Mouse (Mus musculus): ENCODE data around the gene Gm19684. TPM values are rescaled to one million over a fixed set of nuclear protein-coding genes. Genes with fewer than 3 reads are reported as not detected.
"Not testable (repeated sequence)": the region's sequence is repeated elsewhere in the genome, so short reads cannot be mapped to it uniquely, and the experiment has no call there.

Gm19684 gene
- polyA plus RNA-seq, 1 experiment from 2014 or later: not detected

GRCm38 (mm10) chr17:36135421-36136231, 14.1 kb downstream of the Gm19684 start:
- not testable (repeated sequence) for H3K9ac ChIP-seq; H3K9me3 ChIP-seq (replicated peaks); ATAC-seq (ENCODE audit: insufficient number of reproducible peaks, low FRiP score, low TSS enrichment, low read depth); H3K4me2 ChIP-seq (replicated peaks); H3K4me3 ChIP-seq (replicated peaks); H3K27ac ChIP-seq (replicated peaks); H3K36me3 ChIP-seq; H3K4me1 ChIP-seq
- peaks cover 19% of the 10 kb centered on the region for H3K27me3 ChIP-seq

DNA sequence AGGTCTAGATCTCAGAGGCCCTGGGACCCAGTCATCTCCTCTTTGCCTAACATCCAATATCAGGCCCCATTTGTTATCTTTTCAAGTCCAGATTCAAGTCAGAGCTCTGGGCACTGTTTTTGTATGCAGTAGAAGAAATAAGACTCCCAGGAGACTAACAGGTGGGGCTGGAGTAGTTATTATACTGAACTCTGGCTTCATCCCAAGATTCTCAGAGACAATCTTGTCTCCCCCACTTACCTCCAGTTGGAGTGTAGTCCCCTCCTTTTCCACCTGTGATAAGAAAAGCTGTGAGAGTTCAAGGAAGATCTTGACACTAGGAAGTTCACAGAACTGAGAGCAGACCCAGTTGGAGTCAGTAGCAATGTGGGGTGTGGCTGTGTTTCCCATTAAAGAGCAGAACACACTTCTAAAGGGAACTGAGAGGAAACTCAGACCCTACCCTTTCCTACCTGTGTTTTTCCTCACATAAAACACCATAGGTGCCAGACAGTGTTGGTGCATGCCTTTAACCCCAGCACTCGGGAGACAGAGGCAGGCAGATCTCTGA, 14.9 kb downstream of the Gm19684 start:
- not testable (repeated sequence) for H3K4me3 ChIP-seq (replicated peaks); H3K4me1 ChIP-seq; H3K9ac ChIP-seq; H3K27ac ChIP-seq (replicated peaks); H3K9me3 ChIP-seq (replicated peaks); H3K36me3 ChIP-seq; H3K4me2 ChIP-seq (replicated peaks); ATAC-seq (ENCODE audit: insufficient number of reproducible peaks, low FRiP score, low TSS enrichment, low read depth)
- WGBS: 76% methylated on average over 1 of the region's 1 CpGs
- peaks cover 19% of the 10 kb centered on the region for H3K27me3 ChIP-seq

- no peaks in the 10 kb centered on the region for H3K36me3 ChIP-seq
- 1% methylated on average over 76 of the region's 78 CpGs for WGBS
- H3K9me3 ChIP-seq (replicated peaks): no peaks in the 10 kb centered on the region
- no peak overlapping the region for H3K9ac ChIP-seq
- no peak overlapping the region for H3K27ac ChIP-seq (replicated peaks)
- H3K4me3 ChIP-seq (replicated peaks): peak overlapping the region; percentile 44
- no peak; the same call in 1 of the 2 replicates for ATAC-seq (ENCODE audit: insufficient number of reproducible peaks, low FRiP score, low TSS enrichment, low read depth)
- H3K4me2 ChIP-seq (replicated peaks): peak overlapping the region; percentile 65
- H3K4me1 ChIP-seq: peaks cover 10% of the 10 kb centered on the region
- H3K27me3 ChIP-seq: peaks cover 55% of the 10 kb centered on the region
Measured at GRCm38 (mm10) chr17:36145111-36145860, 23.8 kb downstream of the Gm19684 start.

GRCm38 (mm10) chr17:36145861-36146156, 24.3 kb downstream of the Gm19684 start:
- Histone ChIP-seq H3K27me3 (peaks cover 55% of the 10 kb centered on the region), H3K4me2 (replicated peaks) (peak overlapping the region; percentile 65), H3K4me1 (peaks cover 10% of the 10 kb centered on the region), H3K4me3 (replicated peaks) (peak overlapping the region; percentile 44)
- 0% methylated on average over 13 of the region's 13 CpGs for WGBS
- H3K9me3 ChIP-seq (replicated peaks); H3K27ac ChIP-seq (replicated peaks); H3K9ac ChIP-seq; H3K36me3 ChIP-seq; ATAC-seq (ENCODE audit: insufficient number of reproducible peaks, low FRiP score, low TSS enrichment, low read depth): not testable (repeated sequence)

DNA sequence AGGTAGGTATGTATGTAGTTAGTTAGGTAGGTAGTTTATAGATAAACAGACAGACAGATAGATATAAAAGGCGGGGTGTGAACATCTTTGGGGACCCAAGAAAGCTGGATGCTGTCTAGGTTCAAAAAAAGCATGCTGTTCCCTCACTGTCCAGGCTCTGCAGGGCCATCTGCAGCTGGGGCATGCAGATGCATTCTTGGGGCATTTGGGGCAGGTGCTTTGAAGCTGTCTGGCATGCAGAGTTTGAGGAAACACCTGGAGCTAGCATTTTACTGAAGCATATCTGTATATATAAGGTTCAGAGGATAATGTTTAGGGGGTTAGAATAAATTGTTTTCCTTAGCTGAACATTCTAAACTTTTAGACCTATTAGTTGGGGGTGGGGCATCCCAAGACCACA, 25.5 kb downstream of the Gm19684 start:
- not testable (repeated sequence) for H3K27ac ChIP-seq (replicated peaks); H3K9me3 ChIP-seq (replicated peaks); H3K36me3 ChIP-seq; ATAC-seq (ENCODE audit: insufficient number of reproducible peaks, low FRiP score, low TSS enrichment, low read depth); H3K4me3 ChIP-seq (replicated peaks); H3K4me2 ChIP-seq (replicated peaks); H3K9ac ChIP-seq
- Histone ChIP-seq H3K4me1 (peaks cover 10% of the 10 kb centered on the region), H3K27me3 (peaks cover 55% of the 10 kb centered on the region)
- WGBS: 72% methylated on average over 1 of the region's 1 CpGs

DNA sequence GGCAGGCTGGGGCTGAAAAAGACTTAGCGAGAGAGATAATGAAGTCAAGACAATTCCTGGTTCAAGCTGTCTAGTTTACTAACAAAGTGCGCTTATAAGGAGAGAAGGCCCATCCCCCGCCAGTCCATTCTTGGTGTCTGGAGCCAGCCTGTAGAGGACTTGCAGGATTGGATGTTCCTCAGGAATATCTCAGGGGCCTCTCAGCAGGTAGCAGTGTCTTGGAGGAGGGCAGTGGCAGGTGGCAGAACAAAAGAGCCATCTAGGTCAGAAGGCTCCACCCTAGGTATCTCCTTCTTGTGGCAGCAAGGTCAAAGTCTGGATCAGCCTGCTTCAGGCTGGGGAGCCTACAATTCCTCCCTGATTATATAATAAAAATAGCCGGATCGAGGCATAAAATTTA, 27.0 kb downstream of the Gm19684 start:
- H3K4me2 ChIP-seq (replicated peaks); H3K27ac ChIP-seq (replicated peaks); H3K4me3 ChIP-seq (replicated peaks); H3K9me3 ChIP-seq (replicated peaks); ATAC-seq (ENCODE audit: insufficient number of reproducible peaks, low FRiP score, low TSS enrichment, low read depth); H3K36me3 ChIP-seq; H3K9ac ChIP-seq: not testable (repeated sequence)
- H3K27me3 ChIP-seq: peaks cover 56% of the 10 kb centered on the region
- WGBS: 73% methylated on average over 5 of the region's 5 CpGs
- H3K4me1 ChIP-seq: peaks cover 10% of the 10 kb centered on the region

GRCm38 (mm10) chr17:36151200-36151599, 29.7 kb downstream of the Gm19684 start:
- not testable (repeated sequence) for ATAC-seq (ENCODE audit: insufficient number of reproducible peaks, low FRiP score, low TSS enrichment, low read depth); H3K4me1 ChIP-seq; H3K9me3 ChIP-seq (replicated peaks); H3K9ac ChIP-seq; H3K4me2 ChIP-seq (replicated peaks); H3K36me3 ChIP-seq; H3K27ac ChIP-seq (replicated peaks); H3K4me3 ChIP-seq (replicated peaks)
- WGBS: 43% methylated on average over 4 of the region's 4 CpGs
- H3K27me3 ChIP-seq: peaks cover 59% of the 10 kb centered on the region

- Histone ChIP-seq H3K27ac (replicated peaks) (no peak overlapping the region), H3K9ac (no peak overlapping the region), H3K9me3 (replicated peaks) (no peaks in the 10 kb centered on the region), H3K27me3 (peaks cover 62% of the 10 kb centered on the region), H3K36me3 (no peaks in the 10 kb centered on the region), H3K4me3 (replicated peaks) (no peak overlapping the region), H3K4me2 (replicated peaks) (no peak overlapping the region), H3K4me1 (peaks cover 3% of the 10 kb centered on the region; the same call in 1 of the 2 replicates)
- WGBS: 20% methylated on average over 3 of the region's 3 CpGs
- ATAC-seq (ENCODE audit: insufficient number of reproducible peaks, low FRiP score, low TSS enrichment, low read depth): no peak
Measured at GRCm38 (mm10) chr17:36154271-36155149, 33.0 kb downstream of the Gm19684 start.

DNA sequence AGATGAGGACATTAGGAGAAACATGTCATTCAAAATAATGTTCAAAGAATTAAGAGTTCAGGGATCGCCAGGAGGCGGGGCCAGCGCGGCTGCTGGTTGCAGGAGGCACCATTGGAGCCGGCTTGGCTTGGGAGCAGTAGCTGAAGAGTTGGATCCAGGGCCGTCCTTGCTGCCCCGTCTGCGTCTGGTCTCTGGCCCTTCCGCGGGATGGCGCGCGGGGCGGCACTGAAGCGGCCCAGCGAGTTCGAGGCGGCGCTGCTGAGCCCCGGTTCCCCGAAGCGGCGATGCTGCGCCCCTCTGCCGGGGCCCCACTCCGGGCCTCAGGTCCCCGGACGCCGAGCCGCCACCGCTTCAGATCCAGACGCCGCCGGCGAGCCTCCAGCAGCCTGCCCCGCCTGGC, 36.3 kb downstream of the Gm19684 start:
- Histone ChIP-seq H3K4me3 (replicated peaks) (peak overlapping the region; percentile 41), H3K4me2 (replicated peaks) (peak overlapping the region; percentile 65), H3K27me3 (peaks cover 78% of the 10 kb centered on the region), H3K4me1 (peaks cover 13% of the 10 kb centered on the region)
- not testable (repeated sequence) for ATAC-seq (ENCODE audit: insufficient number of reproducible peaks, low FRiP score, low TSS enrichment, low read depth); H3K9me3 ChIP-seq (replicated peaks); H3K36me3 ChIP-seq; H3K9ac ChIP-seq; H3K27ac ChIP-seq (replicated peaks)
- WGBS: 0% methylated on average over 31 of the region's 36 CpGs

DNA sequence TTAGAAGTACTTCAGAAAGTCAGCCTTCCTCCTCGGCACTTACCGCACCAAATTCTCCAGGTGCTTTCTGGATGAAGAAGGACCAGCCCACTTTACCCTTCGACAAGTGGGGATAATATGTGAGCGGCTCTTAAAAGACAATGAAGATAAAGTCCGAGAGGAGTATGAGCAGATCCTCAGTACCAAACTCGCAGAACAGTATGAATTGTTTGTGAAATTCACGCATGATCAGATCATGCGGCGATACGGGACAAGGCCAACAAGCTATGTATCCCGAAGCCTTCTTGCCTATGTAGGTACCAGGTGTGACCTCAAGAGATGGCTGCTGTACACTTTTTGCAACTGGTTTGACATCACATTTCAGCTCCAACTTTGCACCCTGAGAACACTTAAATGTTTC, 36.8 kb downstream of the Gm19684 start:
- peaks cover 13% of the 10 kb centered on the region for H3K4me1 ChIP-seq
- H3K9me3 ChIP-seq (replicated peaks); ATAC-seq (ENCODE audit: insufficient number of reproducible peaks, low FRiP score, low TSS enrichment, low read depth); H3K9ac ChIP-seq; H3K36me3 ChIP-seq; H3K27ac ChIP-seq (replicated peaks): not testable (repeated sequence)
- peak overlapping the region; percentile 65 for H3K4me2 ChIP-seq (replicated peaks)
- H3K4me3 ChIP-seq (replicated peaks): peak overlapping the region; percentile 41
- H3K27me3 ChIP-seq: peaks cover 79% of the 10 kb centered on the region
- WGBS: 10% methylated on average over 11 of the region's 11 CpGs
